Comparison of ENCODE assay signal across 8 mouse cellular contexts in genomic region chr8:70856541-70857197, GRCm38 (mm10). TPM values are rescaled to one million over a fixed set of nuclear protein-coding genes. Genes with fewer than 3 reads are reported as not detected.
DNase-seq lines count a peak whose midpoint lies in the region; ATAC-seq lines count a peak whose summit lies in the region.

No protein-coding gene starts in this region.

- 7% methylated on average over 33 of the region's 33 CpGs for WGBS in intestine, embryonic 16.5 days
- WGBS in limb, embryonic 13.5 days: 7% methylated on average over 33 of the region's 33 CpGs
- WGBS in midbrain, embryonic 13.5 days: 7% methylated on average over 33 of the region's 33 CpGs
- WGBS in stomach, embryonic 16.5 days: 5% methylated on average over 33 of the region's 33 CpGs

- peak overlapping the region; percentile 65 for H3K9ac ChIP-seq in intestine, embryonic 16.5 days (ENCODE audit: low read depth, low read length)
- H3K9ac ChIP-seq in limb, embryonic 13.5 days: peak overlapping the region; percentile 73
- H3K9ac ChIP-seq in midbrain, embryonic 13.5 days (replicated peaks): peak overlapping the region; percentile 70
- H3K9ac ChIP-seq in stomach, embryonic 16.5 days (ENCODE audit: low read length): peak overlapping the region; percentile 74

- H3K36me3 ChIP-seq in intestine, embryonic 16.5 days (ENCODE audit: control insufficient read depth, insufficient read depth, low read length): no peaks in the 10 kb centered on the region
- peaks cover 6% of the 10 kb centered on the region; the same call in 1 of the 2 replicates for H3K36me3 ChIP-seq in limb, embryonic 13.5 days
- H3K36me3 ChIP-seq in midbrain, embryonic 13.5 days: peaks cover 19% of the 10 kb centered on the region
- no peaks in the 10 kb centered on the region for H3K36me3 ChIP-seq in stomach, embryonic 16.5 days (ENCODE audit: control insufficient read depth, insufficient read depth, low read length)

- no peaks in the 10 kb centered on the region for H3K27me3 ChIP-seq in intestine, embryonic 16.5 days (replicated peaks; ENCODE audit: control insufficient read depth, insufficient read depth, low read length)
- H3K27me3 ChIP-seq in limb, embryonic 13.5 days: peaks cover 5% of the 10 kb centered on the region
- 0 out of 2 replicates have a peak, but pooled peaks cover 3% of the 10 kb centered on the region for H3K27me3 ChIP-seq in midbrain, embryonic 13.5 days
- H3K27me3 ChIP-seq in stomach, embryonic 16.5 days (ENCODE audit: control insufficient read depth, insufficient read depth, low read length): no peaks in the 10 kb centered on the region

- DNase-seq in left cerebral cortex, adult 18-20 months (ENCODE audit: low spot score in 2 of 2): peak; percentile 77 to 80
- no peak for DNase-seq in left cerebral cortex, adult 11 months (ENCODE audit: low spot score)
- DNase-seq in cerebellum, postnatal 14 days: peak; percentile 80 to 82
- DNase-seq in gastrocnemius, postnatal 10 days: peak; percentile 71

- ATAC-seq in intestine, embryonic 16.5 days: peak; percentile 86
- ATAC-seq in limb, embryonic 13.5 days (ENCODE audit: low FRiP score, low read depth): peak; percentile 72
- ATAC-seq in midbrain, embryonic 13.5 days: peak; percentile 75
- ATAC-seq in stomach, embryonic 16.5 days (ENCODE audit: insufficient read depth, low FRiP score): peak; percentile 79

- peak overlapping the region; percentile 94 for H3K4me2 ChIP-seq in intestine, embryonic 16.5 days (ENCODE audit: low read depth, low read length)
- H3K4me2 ChIP-seq in limb, embryonic 13.5 days (replicated peaks): peak overlapping the region; percentile 85
- peak overlapping the region; percentile 84 for H3K4me2 ChIP-seq in midbrain, embryonic 13.5 days (replicated peaks)
- peak overlapping the region; percentile 83 for H3K4me2 ChIP-seq in stomach, embryonic 16.5 days (ENCODE audit: low read depth, low read length)

- peaks cover 13% of the 10 kb centered on the region for H3K4me1 ChIP-seq in intestine, embryonic 16.5 days (ENCODE audit: control insufficient read depth, insufficient read depth, low read length)
- H3K4me1 ChIP-seq in limb, embryonic 13.5 days: peaks cover 36% of the 10 kb centered on the region
- peaks cover 50% of the 10 kb centered on the region for H3K4me1 ChIP-seq in midbrain, embryonic 13.5 days (replicated peaks)
- H3K4me1 ChIP-seq in stomach, embryonic 16.5 days (ENCODE audit: control insufficient read depth, insufficient read depth, low read length): peaks cover 13% of the 10 kb centered on the region

- peak overlapping the region; percentile 60 for H3K4me3 ChIP-seq in intestine, embryonic 16.5 days (ENCODE audit: low read length)
- peak overlapping the region; percentile 54 for H3K4me3 ChIP-seq in limb, embryonic 13.5 days
- H3K4me3 ChIP-seq in midbrain, embryonic 13.5 days (replicated peaks): peak overlapping the region; percentile 50
- peak overlapping the region; percentile 53 for H3K4me3 ChIP-seq in stomach, embryonic 16.5 days (replicated peaks; ENCODE audit: low read length)

- no peak overlapping the region for H3K27ac ChIP-seq in intestine, embryonic 16.5 days (ENCODE audit: low read length)
- H3K27ac ChIP-seq in limb, embryonic 13.5 days: no peak overlapping the region
- H3K27ac ChIP-seq in midbrain, embryonic 13.5 days: peak overlapping the region; percentile 14; the same call in 1 of the 2 replicates
- no peak overlapping the region for H3K27ac ChIP-seq in stomach, embryonic 16.5 days (ENCODE audit: low read length)

- no peaks in the 10 kb centered on the region for H3K9me3 ChIP-seq in intestine, embryonic 16.5 days (ENCODE audit: control insufficient read depth, low read length)
- no peaks in the 10 kb centered on the region for H3K9me3 ChIP-seq in limb, embryonic 13.5 days
- H3K9me3 ChIP-seq in midbrain, embryonic 13.5 days: no peaks in the 10 kb centered on the region
- no peaks in the 10 kb centered on the region for H3K9me3 ChIP-seq in stomach, embryonic 16.5 days (replicated peaks; ENCODE audit: control insufficient read depth, low read length)

RNA-seq across cellular contexts. Expression of gene Kcnn1, which starts 6.4 kb away (rescaled TPM):
- total RNA-seq in left cerebral cortex, adult 18-20 months (2021): 10 to 100 TPM; 17.4 to 19.3 TPM
- total RNA-seq in gastrocnemius, postnatal 10 days (2021): 1 to 10 TPM; 3.7 to 3.8 TPM
- polyA plus RNA-seq in intestine, embryonic 16.5 days (2015; fragmentation: Nextera tagmentation; extraction: Ambion mirVana): 1.0 and 1.2 TPM in 2 replicates
- polyA plus RNA-seq in limb, embryonic 13.5 days (2015; fragmentation: Nextera tagmentation; extraction: Ambion mirVana): 2.9 and 4.3 TPM in 2 replicates
- polyA plus RNA-seq in midbrain, embryonic 13.5 days (2015; fragmentation: Nextera tagmentation; extraction: Ambion mirVana): 19.6 and 26.9 TPM in 2 replicates
- 1.4 TPM in 2 replicates for polyA plus RNA-seq in stomach, embryonic 16.5 days (2015; fragmentation: Nextera tagmentation; extraction: Ambion mirVana)

RNA-seq across cellular contexts. Expression of gene Ccdc124, which starts 17.1 kb away (rescaled TPM):
- total RNA-seq in left cerebral cortex, adult 18-20 months (2021): 100 to 1,000 TPM; 101 to 102 TPM
- 10 to 100 TPM; 42.8 to 45.0 TPM for total RNA-seq in gastrocnemius, postnatal 10 days (2021)
- 79.3 and 90.1 TPM in 2 replicates for polyA plus RNA-seq in intestine, embryonic 16.5 days (2015; fragmentation: Nextera tagmentation; extraction: Ambion mirVana)
- polyA plus RNA-seq in limb, embryonic 13.5 days (2015; fragmentation: Nextera tagmentation; extraction: Ambion mirVana): 113 and 117 TPM in 2 replicates
- polyA plus RNA-seq in midbrain, embryonic 13.5 days (2015; fragmentation: Nextera tagmentation; extraction: Ambion mirVana): 160 TPM in 2 replicates
- 85.6 and 89.6 TPM in 2 replicates for polyA plus RNA-seq in stomach, embryonic 16.5 days (2015; fragmentation: Nextera tagmentation; extraction: Ambion mirVana)

RNA-seq across cellular contexts. Expression of gene Arrdc2, which starts 17.1 kb away (rescaled TPM):
- total RNA-seq in left cerebral cortex, adult 18-20 months (2021): 10 to 100 TPM; 12.0 to 13.3 TPM
- total RNA-seq in gastrocnemius, postnatal 10 days (2021): 10 to 100 TPM in 1 of 2 experiments, 1 to 10 TPM in 1; 4.3 to 27.1 TPM
- 8.3 and 9.0 TPM in 2 replicates for polyA plus RNA-seq in intestine, embryonic 16.5 days (2015; fragmentation: Nextera tagmentation; extraction: Ambion mirVana)
- 6.1 and 6.2 TPM in 2 replicates for polyA plus RNA-seq in limb, embryonic 13.5 days (2015; fragmentation: Nextera tagmentation; extraction: Ambion mirVana)
- polyA plus RNA-seq in midbrain, embryonic 13.5 days (2015; fragmentation: Nextera tagmentation; extraction: Ambion mirVana): 7.7 and 10.5 TPM in 2 replicates
- polyA plus RNA-seq in stomach, embryonic 16.5 days (2015; fragmentation: Nextera tagmentation; extraction: Ambion mirVana): 6.0 and 7.1 TPM in 2 replicates

RNA-seq across cellular contexts. Expression of gene Slc5a5, which starts 35.9 kb away (rescaled TPM):
- total RNA-seq in left cerebral cortex, adult 18-20 months (2021): 10 to 100 TPM; 12.8 to 13.0 TPM
- under 1 TPM in 1 of 2 experiments, not detected in 1; 0.09 TPM for total RNA-seq in gastrocnemius, postnatal 10 days (2021)
- 0.31 and 0.32 TPM in 2 replicates for polyA plus RNA-seq in intestine, embryonic 16.5 days (2015; fragmentation: Nextera tagmentation; extraction: Ambion mirVana)
- 0.39 and 0.45 TPM in 2 replicates for polyA plus RNA-seq in limb, embryonic 13.5 days (2015; fragmentation: Nextera tagmentation; extraction: Ambion mirVana)
- polyA plus RNA-seq in midbrain, embryonic 13.5 days (2015; fragmentation: Nextera tagmentation; extraction: Ambion mirVana): 0.67 and 0.73 TPM in 2 replicates
- 8.2 and 13.8 TPM in 2 replicates for polyA plus RNA-seq in stomach, embryonic 16.5 days (2015; fragmentation: Nextera tagmentation; extraction: Ambion mirVana)

RNA-seq across cellular contexts. Expression of gene Rpl18a, which starts 40.5 kb away (rescaled TPM):
- total RNA-seq in left cerebral cortex, adult 18-20 months (2021): 100 to 1,000 TPM; 682 to 726 TPM
- total RNA-seq in gastrocnemius, postnatal 10 days (2021): 1,000 to 10,000 TPM; 1,533 to 1,604 TPM
- 4,291 and 4,407 TPM in 2 replicates for polyA plus RNA-seq in intestine, embryonic 16.5 days (2015; fragmentation: Nextera tagmentation; extraction: Ambion mirVana)
- polyA plus RNA-seq in limb, embryonic 13.5 days (2015; fragmentation: Nextera tagmentation; extraction: Ambion mirVana): 4,263 and 4,460 TPM in 2 replicates
- polyA plus RNA-seq in midbrain, embryonic 13.5 days (2015; fragmentation: Nextera tagmentation; extraction: Ambion mirVana): 2,682 and 2,717 TPM in 2 replicates
- 3,565 and 3,656 TPM in 2 replicates for polyA plus RNA-seq in stomach, embryonic 16.5 days (2015; fragmentation: Nextera tagmentation; extraction: Ambion mirVana)
